Mouse (Mus musculus) naive thymus-derived CD4-positive, alpha-beta T cell, adult 2 months (primary cell): ENCODE data around the gene Clk2.
"Not testable (repeated sequence)": the region's sequence is repeated elsewhere in the genome, so short reads cannot be mapped to it uniquely, and the experiment has no call there.

ENCODE experiments used
- DNase-seq: peaks from one replicate; pipeline ENCODE4 v3.0.0-alpha.2; 2011; ENCODE audit warnings: low read depth

The Clk2 gene

GRCm38 (mm10) chr3:89188478-89188875 lies 23.9 kb downstream of the Clk2 start:
- peak; percentile 68 for DNase-seq

- DNase-seq = peak; percentile 82
Observed at GRCm38 (mm10) chr3:89190436-89190835, 25.8 kb downstream of the Clk2 start.

- DNase-seq = no peak
Observed at GRCm38 (mm10) chr3:89193351-89193750, 28.8 kb downstream of the Clk2 start.

GRCm38 (mm10) chr3:89193853-89194252 lies 29.3 kb downstream of the Clk2 start:
- peak; percentile 83 for DNase-seq

GRCm38 (mm10) chr3:89195979-89196877 lies 31.6 kb downstream of the Clk2 start:
- DNase-seq = peak; percentile 93

GRCm38 (mm10) chr3:89199839-89200238 lies 35.2 kb downstream of the Clk2 start:
- no peak for DNase-seq

GRCm38 (mm10) chr3:89202253-89203141 lies 37.9 kb downstream of the Clk2 start, which contains the start of gene Gba:
Gene Gba, plus strand, starts transcription at chr3:89202928.
- DNase-seq = peak; percentile 96

- no peak for DNase-seq
Observed at GRCm38 (mm10) chr3:89203142-89203514, 38.5 kb downstream of the Clk2 start.

- no peak for DNase-seq
Observed at GRCm38 (mm10) chr3:89206079-89206478, 41.5 kb downstream of the Clk2 start.

GRCm38 (mm10) chr3:89206695-89207094 lies 42.1 kb downstream of the Clk2 start:
- no peak for DNase-seq

- no peak for DNase-seq
Observed at GRCm38 (mm10) chr3:89208075-89208657, 43.6 kb downstream of the Clk2 start.

- DNase-seq = no peak
Observed at GRCm38 (mm10) chr3:89208736-89209135, 44.1 kb downstream of the Clk2 start.

- no peak for DNase-seq
Observed at GRCm38 (mm10) chr3:89209731-89210130, 45.1 kb downstream of the Clk2 start.

GRCm38 (mm10) chr3:89210162-89210561 lies 45.6 kb downstream of the Clk2 start:
- DNase-seq = no peak

GRCm38 (mm10) chr3:89210731-89211130 lies 46.1 kb downstream of the Clk2 start:
- no peak for DNase-seq

GRCm38 (mm10) chr3:89213803-89214530 lies 49.4 kb downstream of the Clk2 start:
- DNase-seq = peak; percentile 96

GRCm38 (mm10) chr3:89214681-89215411 lies 50.3 kb downstream of the Clk2 start, which contains the start of gene Thbs3:
Gene Thbs3, plus strand, starts transcription at chr3:89215180.
- peak; percentile 56 for DNase-seq

- DNase-seq = peak; percentile 94
Observed at GRCm38 (mm10) chr3:89215853-89216252, 51.3 kb downstream of the Clk2 start.

- not testable (repeated sequence) for DNase-seq
Observed at GRCm38 (mm10) chr3:89216407-89216806, 51.8 kb downstream of the Clk2 start.

- DNase-seq = no peak
Observed at GRCm38 (mm10) chr3:89218271-89218670, 53.7 kb downstream of the Clk2 start.

GRCm38 (mm10) chr3:89219546-89219945 lies 55.0 kb downstream of the Clk2 start:
- no peak for DNase-seq
